Mouse (Mus musculus): ENCODE results near the gene Zfyve1.
A peak's percentile ranks its signal among the peaks of the same experiment; 100 is the strongest.

DNA sequence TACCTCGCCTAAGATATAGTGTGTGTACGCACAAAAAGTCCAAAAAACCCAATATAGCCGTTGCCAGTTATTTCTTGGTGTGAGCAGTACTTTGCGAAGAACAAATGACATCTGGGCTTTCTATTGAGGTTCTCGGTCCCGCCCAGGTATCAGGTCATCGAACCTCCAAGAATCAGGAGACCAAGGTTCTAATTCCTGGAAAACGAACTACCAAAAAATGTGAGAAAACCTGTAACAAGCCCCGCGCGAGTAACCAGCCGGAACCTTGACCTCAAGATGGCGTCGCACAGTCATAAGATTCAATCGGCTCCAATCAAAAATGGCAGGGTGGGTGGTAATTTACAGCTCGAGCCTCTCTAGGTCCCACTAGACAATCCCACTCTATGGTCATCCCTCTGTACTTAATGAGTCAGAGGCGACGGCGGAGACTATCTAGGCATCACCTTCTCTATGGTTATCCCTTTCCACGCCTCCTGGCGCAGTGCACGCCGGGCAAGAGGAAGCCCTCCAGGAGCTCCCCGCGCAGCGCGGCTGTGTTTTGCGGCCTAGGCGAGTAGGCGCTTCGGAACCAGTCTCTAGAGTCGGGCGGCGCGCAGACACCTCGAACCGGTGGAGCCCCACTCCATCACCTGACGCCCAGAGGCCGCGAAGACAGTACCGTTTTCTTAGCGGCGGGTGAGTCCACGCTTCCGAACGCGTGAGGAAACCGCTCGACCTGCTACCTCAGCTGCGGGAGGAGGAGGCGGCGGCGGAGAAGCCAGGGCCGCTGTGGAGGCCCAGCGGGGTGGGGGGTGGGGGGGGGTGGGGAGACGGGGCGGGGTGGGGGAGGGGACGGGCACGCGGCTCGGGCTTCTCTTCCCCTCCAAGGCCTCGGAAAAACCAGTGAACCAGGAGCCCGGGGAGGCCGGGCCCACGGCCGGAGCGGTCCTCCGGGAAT lies 35.0 kb upstream of the Zfyve1 start:
- no peak for TF ChIP-seq CTCF (IDR thresholded peaks at IDR 0.05; ENCODE audit: insufficient read depth, low read depth, low read length)
- peak; percentile 64; the same call in 1 of the 2 replicates for TF ChIP-seq POLR2A (IDR thresholded peaks at IDR 0.05; ENCODE audit: insufficient read depth, low read depth, low read length)

All from olfactory bulb, adult 2 months (tissue).